Mouse (Mus musculus): ENCODE measurements around the gene Mcm10.

GRCm38 (mm10) chr2:4958039-4958438 is 54.6 kb downstream of the Mcm10 start:
- TF ChIP-seq CTCF (IDR thresholded peaks at IDR 0.05 in 2 of 3, conservative IDR thresholded peaks at IDR 0.05 in 1 of 3; ENCODE audit: control insufficient read depth in 1 of 3, insufficient read depth in 1 of 3, low read depth in 2 of 3, low read length in 3 of 3, poor library complexity in 1 of 3, severe bottlenecking in 1 of 3) (no peak), POLR2A (IDR thresholded peaks at IDR 0.05; ENCODE audit: control insufficient read depth in 1 of 2, insufficient read depth in 1 of 2, low read depth in 1 of 2, low read length in 2 of 2, poor library complexity in 1 of 2) (no peak), MAX (IDR thresholded peaks at IDR 0.05; ENCODE audit: low read length) (no peak), MAFK (IDR thresholded peaks at IDR 0.05; ENCODE audit: borderline replicate concordance, low read depth, low read length) (no peak)

Measured in MEL (cell line).